Mouse (Mus musculus) intestine, embryonic 15.5 days (tissue): ENCODE measurements around the gene Gskip. TPM values are rescaled to one million over a fixed set of nuclear protein-coding genes. Genes with fewer than 3 reads are reported as not detected.

Experiments
- ATAC-seq: fragments of 200-750 bp; cut with Nextera tagmentation; 2 replicates; pipeline ENCODE4 v1.8.0; 2017; ENCODE audit warnings: moderate TSS enrichment, moderate library complexity
- H3K27ac ChIP-seq: fragments of 300-500 bp; sonication (generic); 2 replicates; pipeline ENCODE4 v1.5.1; 2015; ENCODE audit warnings: mild to moderate bottlenecking, inconsistent platforms
- H3K27me3 ChIP-seq: fragments of 300-500 bp; sonication (generic); replicated peaks from 2 replicates; pipeline ENCODE4 v1.6.1; 2015; ENCODE audit warnings: inconsistent platforms
- H3K36me3 ChIP-seq: fragments of 300-500 bp; sonication (generic); 2 replicates; pipeline ENCODE4 v1.6.1; 2015; ENCODE audit warnings: inconsistent platforms
- H3K4me1 ChIP-seq: fragments of 300-500 bp; sonication (generic); replicated peaks from 2 replicates; pipeline ENCODE4 v1.6.1; 2015; ENCODE audit warnings: inconsistent platforms
- H3K4me2 ChIP-seq: fragments of 300-500 bp; sonication (generic); replicated peaks from 2 replicates; pipeline ENCODE4 v1.6.1; 2015; ENCODE audit warnings: mild to moderate bottlenecking, inconsistent platforms
- H3K4me3 ChIP-seq: fragments of 300-500 bp; sonication (generic); replicated peaks from 2 replicates; pipeline ENCODE4 v1.5.1; 2015; ENCODE audit warnings: inconsistent platforms
- H3K9ac ChIP-seq: fragments of 300-500 bp; sonication (generic); 2 replicates; pipeline ENCODE4 v1.6.1; 2015; ENCODE audit warnings: inconsistent platforms
- H3K9me3 ChIP-seq: fragments of 300-500 bp; sonication (generic); 2 replicates; pipeline ENCODE4 v1.6.1; 2016; ENCODE audit warnings: inconsistent platforms
- WGBS: fragments of 180-500 bp; shearing (Covaris S2); methylation state at CpG from one replicate; pipeline ENCODE4 v1.1.7; 2015; 5-methylcytosine and 5-hydroxymethylcytosine counted together
- polyA plus RNA-seq: library from polyadenylated mRNA; unstranded; fragments of >200 nt; fragmentation: Nextera tagmentation; extraction: Ambion mirVana; gene quantifications from 2 replicates; pipeline ENCODE4 v1.2.1, GENCODE M21; 2015

The Gskip gene
- polyA plus RNA-seq, 1 experiment from 2014 or later, result 29.4 TPM

GRCm38 (mm10) chr12:105689435-105689834 lies 4.8 kb downstream of the Gskip start:
- H3K9ac ChIP-seq, result no peak overlapping the region

GRCm38 (mm10) chr12:105694021-105694420 lies 9.4 kb downstream of the Gskip start:
- H3K9me3 ChIP-seq, result no peaks in the 10 kb centered on the region
- H3K27me3 ChIP-seq, result no peaks in the 10 kb centered on the region
- 98% methylated on average over 2 of the region's 2 CpGs for WGBS
- H3K4me3 ChIP-seq, result no peak overlapping the region
- no peaks in the 10 kb centered on the region for H3K4me1 ChIP-seq
- no peaks in the 10 kb centered on the region for H3K36me3 ChIP-seq
- no peak overlapping the region for H3K4me2 ChIP-seq
- no peak overlapping the region for H3K27ac ChIP-seq
- ATAC-seq, result no peak
- no peak overlapping the region for H3K9ac ChIP-seq

More at GRCm38 (mm10) chr12:105689435-105689834, 4.8 kb downstream of the Gskip start:
- no peaks in the 10 kb centered on the region for H3K36me3 ChIP-seq
- no peaks in the 10 kb centered on the region for H3K9me3 ChIP-seq
- no peaks in the 10 kb centered on the region for H3K27me3 ChIP-seq
- 93% methylated on average over 13 of the region's 13 CpGs for WGBS
- no peak overlapping the region for H3K4me2 ChIP-seq
- no peak for ATAC-seq
- H3K4me1 ChIP-seq, result peaks cover 9% of the 10 kb centered on the region
- H3K27ac ChIP-seq, result no peak overlapping the region
- no peak overlapping the region for H3K4me3 ChIP-seq

- Histone ChIP-seq H3K36me3 (0 out of 2 replicates have a peak, but pooled peaks cover 4% of the 10 kb centered on the region), H3K27me3 (no peaks in the 10 kb centered on the region), H3K9ac (no peak overlapping the region), H3K27ac (no peak overlapping the region), H3K4me3 (no peak overlapping the region), H3K4me2 (no peak overlapping the region), H3K9me3 (no peaks in the 10 kb centered on the region), H3K4me1 (no peaks in the 10 kb centered on the region)
- ATAC-seq, result no peak
- WGBS, result 81% methylated on average over 7 of the region's 7 CpGs
Measured at GRCm38 (mm10) chr12:105695848-105696247, 11.2 kb downstream of the Gskip start.

GRCm38 (mm10) chr12:105697104-105697780 lies 12.6 kb downstream of the Gskip start:
- Histone ChIP-seq H3K4me1 (no peaks in the 10 kb centered on the region), H3K36me3 (0 out of 2 replicates have a peak, but pooled peaks cover 5% of the 10 kb centered on the region), H3K27me3 (no peaks in the 10 kb centered on the region), H3K9me3 (no peaks in the 10 kb centered on the region), H3K4me2 (no peak overlapping the region), H3K27ac (no peak overlapping the region), H3K9ac (no peak overlapping the region), H3K4me3 (no peak overlapping the region)
- 86% methylated on average over 8 of the region's 8 CpGs for WGBS
- ATAC-seq, result no peak

GRCm38 (mm10) chr12:105700433-105700832 lies 15.8 kb downstream of the Gskip start:
- 88% methylated on average over 12 of the region's 12 CpGs for WGBS
- no peak overlapping the region for H3K9ac ChIP-seq
- H3K27me3 ChIP-seq, result no peaks in the 10 kb centered on the region
- H3K4me1 ChIP-seq, result peaks cover 4% of the 10 kb centered on the region
- ATAC-seq, result no peak
- H3K4me2 ChIP-seq, result no peak overlapping the region
- H3K4me3 ChIP-seq, result no peak overlapping the region
- H3K27ac ChIP-seq, result no peak overlapping the region
- H3K9me3 ChIP-seq, result no peaks in the 10 kb centered on the region
- 0 out of 2 replicates have a peak, but pooled peaks cover 5% of the 10 kb centered on the region for H3K36me3 ChIP-seq

GRCm38 (mm10) chr12:105705799-105706487 lies 21.3 kb downstream of the Gskip start, which contains the start of gene Ak7:
Ak7 (plus strand) TSS chr12:105705976.
- no peak within 1 kb of the TSS for H3K9ac ChIP-seq
- no peak within 1 kb of the TSS for H3K27ac ChIP-seq
- H3K9me3 ChIP-seq, result no peaks in the 10 kb centered on the region
- no peaks in the 10 kb centered on the region for H3K36me3 ChIP-seq
- peaks cover 8% of the 10 kb centered on the region for H3K4me1 ChIP-seq
- 11% methylated on average over 22 of the region's 22 CpGs for WGBS
- no peaks in the 10 kb centered on the region for H3K27me3 ChIP-seq
- ATAC-seq, result peak; percentile 98
- H3K4me3 ChIP-seq, result no peak within 1 kb of the TSS; the same call in 1 of the 2 replicates
- peak within 1 kb of the TSS; percentile 54 for H3K4me2 ChIP-seq

GRCm38 (mm10) chr12:105718616-105719015 lies 34.0 kb downstream of the Gskip start:
- Histone ChIP-seq H3K27ac (no peak overlapping the region), H3K4me1 (no peaks in the 10 kb centered on the region), H3K9ac (no peak overlapping the region), H3K4me2 (peak overlapping the region; percentile 36), H3K9me3 (no peaks in the 10 kb centered on the region), H3K4me3 (no peak overlapping the region), H3K27me3 (no peaks in the 10 kb centered on the region), H3K36me3 (no peaks in the 10 kb centered on the region)
- WGBS, result 51% methylated on average over 17 of the region's 17 CpGs
- ATAC-seq, result no peak

- Histone ChIP-seq H3K4me2 (no peak overlapping the region), H3K9me3 (no peaks in the 10 kb centered on the region), H3K9ac (no peak overlapping the region), H3K4me3 (no peak overlapping the region), H3K27me3 (no peaks in the 10 kb centered on the region), H3K4me1 (no peaks in the 10 kb centered on the region), H3K27ac (no peak overlapping the region), H3K36me3 (no peaks in the 10 kb centered on the region)
- ATAC-seq, result no peak
- WGBS, result 73% methylated on average over 3 of the region's 3 CpGs
Measured at GRCm38 (mm10) chr12:105720196-105720595, 35.6 kb downstream of the Gskip start.

- Histone ChIP-seq H3K4me2 (no peak overlapping the region), H3K9ac (no peak overlapping the region), H3K4me3 (no peak overlapping the region), H3K4me1 (no peaks in the 10 kb centered on the region), H3K36me3 (no peaks in the 10 kb centered on the region), H3K27ac (no peak overlapping the region), H3K9me3 (no peaks in the 10 kb centered on the region), H3K27me3 (no peaks in the 10 kb centered on the region)
- ATAC-seq, result no peak
- WGBS, result 67% methylated on average over 14 of the region's 14 CpGs
Measured at GRCm38 (mm10) chr12:105721452-105722132, 37.0 kb downstream of the Gskip start.

- H3K9me3 ChIP-seq, result no peaks in the 10 kb centered on the region
- no peaks in the 10 kb centered on the region for H3K36me3 ChIP-seq
- 4% methylated on average over 5 of the region's 5 CpGs for WGBS
- no peaks in the 10 kb centered on the region for H3K27me3 ChIP-seq
- ATAC-seq, result peak; percentile 73
- H3K4me2 ChIP-seq, result no peak overlapping the region
- H3K27ac ChIP-seq, result no peak overlapping the region
- H3K4me1 ChIP-seq, result no peaks in the 10 kb centered on the region
- no peak overlapping the region for H3K4me3 ChIP-seq
- no peak overlapping the region for H3K9ac ChIP-seq
Measured at GRCm38 (mm10) chr12:105722657-105723056, 38.0 kb downstream of the Gskip start.

GRCm38 (mm10) chr12:105724616-105725015 lies 40.0 kb downstream of the Gskip start:
- no peak overlapping the region for H3K4me3 ChIP-seq
- H3K9me3 ChIP-seq, result no peaks in the 10 kb centered on the region
- no peaks in the 10 kb centered on the region for H3K36me3 ChIP-seq
- 62% methylated on average over 1 of the region's 1 CpGs for WGBS
- no peak overlapping the region for H3K4me2 ChIP-seq
- H3K4me1 ChIP-seq, result no peaks in the 10 kb centered on the region
- no peaks in the 10 kb centered on the region for H3K27me3 ChIP-seq
- no peak overlapping the region for H3K27ac ChIP-seq
- no peak for ATAC-seq
- H3K9ac ChIP-seq, result no peak overlapping the region

GRCm38 (mm10) chr12:105725736-105726135 lies 41.1 kb downstream of the Gskip start:
- no peak for ATAC-seq
- no peak overlapping the region for H3K27ac ChIP-seq
- no peak overlapping the region for H3K9ac ChIP-seq
- no peaks in the 10 kb centered on the region for H3K4me1 ChIP-seq
- no peak overlapping the region for H3K4me3 ChIP-seq
- H3K36me3 ChIP-seq, result no peaks in the 10 kb centered on the region
- H3K9me3 ChIP-seq, result no peaks in the 10 kb centered on the region
- WGBS, result 80% methylated on average over 13 of the region's 13 CpGs
- no peak overlapping the region for H3K4me2 ChIP-seq
- H3K27me3 ChIP-seq, result no peaks in the 10 kb centered on the region
